Mouse (Mus musculus): ENCODE measurements around the gene Canx. TPM values are rescaled to one million over a fixed set of nuclear protein-coding genes. Genes with fewer than 3 reads are reported as not detected.
"Not testable (repeated sequence)": the region's sequence is repeated elsewhere in the genome, so short reads cannot be mapped to it uniquely, and the experiment has no call there.

Canx gene
- polyA plus RNA-seq, 1 experiment: 159 TPM

GRCm38 (mm10) chr11:50319343-50319742 lies 6.1 kb downstream of the Canx start:
- not testable (repeated sequence) for H3K27ac ChIP-seq (replicated peaks; ENCODE audit: low read depth, low read length); H3K4me1 ChIP-seq (ENCODE audit: control insufficient read depth, insufficient read depth, insufficient read length, low read length); H3K4me3 ChIP-seq (ENCODE audit: insufficient read depth, low read depth, low read length)

- Histone ChIP-seq H3K27ac (replicated peaks; ENCODE audit: low read depth, low read length) (no peak overlapping the region), H3K4me3 (ENCODE audit: insufficient read depth, low read depth, low read length) (no peak overlapping the region), H3K4me1 (ENCODE audit: control insufficient read depth, insufficient read depth, insufficient read length, low read length) (no peaks in the 10 kb centered on the region)
Measured at GRCm38 (mm10) chr11:50312803-50313202, 12.7 kb downstream of the Canx start.

- no peak overlapping the region for H3K4me3 ChIP-seq (ENCODE audit: insufficient read depth, low read depth, low read length)
- no peaks in the 10 kb centered on the region for H3K4me1 ChIP-seq (ENCODE audit: control insufficient read depth, insufficient read depth, insufficient read length, low read length)
- no peak overlapping the region for H3K27ac ChIP-seq (replicated peaks; ENCODE audit: low read depth, low read length)
Measured at GRCm38 (mm10) chr11:50303406-50303805, 22.1 kb downstream of the Canx start.

- peaks cover 9% of the 10 kb centered on the region; the same call in 1 of the 2 replicates for H3K4me1 ChIP-seq (ENCODE audit: control insufficient read depth, insufficient read depth, insufficient read length, low read length)
- H3K4me3 ChIP-seq (ENCODE audit: insufficient read depth, low read depth, low read length): peak within 1 kb of the TSS; percentile 93
- peak within 1 kb of the TSS; percentile 86 for H3K27ac ChIP-seq (replicated peaks; ENCODE audit: low read depth, low read length)
Measured at GRCm38 (mm10) chr11:50292190-50292855, 33.1 kb downstream of the Canx start, which contains the start of gene Maml1. Gene Maml1 (minus strand): TSS chr11:50292311.

- H3K4me3 ChIP-seq (ENCODE audit: insufficient read depth, low read depth, low read length): peak overlapping the region; percentile 93
- peak overlapping the region; percentile 86 for H3K27ac ChIP-seq (replicated peaks; ENCODE audit: low read depth, low read length)
Measured at GRCm38 (mm10) chr11:50291321-50292165, 33.9 kb downstream of the Canx start.

GRCm38 (mm10) chr11:50290486-50291225 lies 34.8 kb downstream of the Canx start:
- H3K27ac ChIP-seq (replicated peaks; ENCODE audit: low read depth, low read length): peak overlapping the region; percentile 86
- peaks cover 10% of the 10 kb centered on the region for H3K4me1 ChIP-seq (ENCODE audit: control insufficient read depth, insufficient read depth, insufficient read length, low read length)
- peak overlapping the region; percentile 93 for H3K4me3 ChIP-seq (ENCODE audit: insufficient read depth, low read depth, low read length)

More at GRCm38 (mm10) chr11:50291321-50292165, 33.9 kb downstream of the Canx start:
- peaks cover 10% of the 10 kb centered on the region for H3K4me1 ChIP-seq (ENCODE audit: control insufficient read depth, insufficient read depth, insufficient read length, low read length)

- no peak overlapping the region for H3K4me3 ChIP-seq (ENCODE audit: insufficient read depth, low read depth, low read length)
- 0 out of 2 replicates have a peak overlapping the region, but pooled peaks have one; percentile 30 for H3K27ac ChIP-seq (replicated peaks; ENCODE audit: low read depth, low read length)
- H3K4me1 ChIP-seq (ENCODE audit: control insufficient read depth, insufficient read depth, insufficient read length, low read length): peaks cover 10% of the 10 kb centered on the region
Measured at GRCm38 (mm10) chr11:50286428-50286827, 39.0 kb downstream of the Canx start.

- peaks cover 10% of the 10 kb centered on the region for H3K4me1 ChIP-seq (ENCODE audit: control insufficient read depth, insufficient read depth, insufficient read length, low read length)
- H3K27ac ChIP-seq (replicated peaks; ENCODE audit: low read depth, low read length): 0 out of 2 replicates have a peak overlapping the region, but pooled peaks have one; percentile 8
- H3K4me3 ChIP-seq (ENCODE audit: insufficient read depth, low read depth, low read length): no peak overlapping the region
Measured at GRCm38 (mm10) chr11:50285696-50286095, 39.8 kb downstream of the Canx start.

- Histone ChIP-seq H3K4me3 (ENCODE audit: insufficient read depth, low read depth, low read length) (no peak overlapping the region), H3K27ac (replicated peaks; ENCODE audit: low read depth, low read length) (no peak overlapping the region), H3K4me1 (ENCODE audit: control insufficient read depth, insufficient read depth, insufficient read length, low read length) (peaks cover 7% of the 10 kb centered on the region)
Measured at GRCm38 (mm10) chr11:50285263-50285662, 40.2 kb downstream of the Canx start.

GRCm38 (mm10) chr11:50280053-50280452 lies 45.4 kb downstream of the Canx start:
- Histone ChIP-seq H3K4me1 (ENCODE audit: control insufficient read depth, insufficient read depth, insufficient read length, low read length) (peaks cover 6% of the 10 kb centered on the region), H3K4me3 (ENCODE audit: insufficient read depth, low read depth, low read length) (no peak overlapping the region), H3K27ac (replicated peaks; ENCODE audit: low read depth, low read length) (no peak overlapping the region)

GRCm38 (mm10) chr11:50279005-50279404 lies 46.5 kb downstream of the Canx start:
- no peak overlapping the region for H3K4me3 ChIP-seq (ENCODE audit: insufficient read depth, low read depth, low read length)
- no peak overlapping the region for H3K27ac ChIP-seq (replicated peaks; ENCODE audit: low read depth, low read length)
- H3K4me1 ChIP-seq (ENCODE audit: control insufficient read depth, insufficient read depth, insufficient read length, low read length): peaks cover 8% of the 10 kb centered on the region

GRCm38 (mm10) chr11:50277706-50278105 lies 47.8 kb downstream of the Canx start:
- no peak overlapping the region for H3K4me3 ChIP-seq (ENCODE audit: insufficient read depth, low read depth, low read length)
- H3K27ac ChIP-seq (replicated peaks; ENCODE audit: low read depth, low read length): no peak overlapping the region
- peaks cover 8% of the 10 kb centered on the region for H3K4me1 ChIP-seq (ENCODE audit: control insufficient read depth, insufficient read depth, insufficient read length, low read length)

GRCm38 (mm10) chr11:50277025-50277424 lies 48.4 kb downstream of the Canx start:
- Histone ChIP-seq H3K4me1 (ENCODE audit: control insufficient read depth, insufficient read depth, insufficient read length, low read length) (peaks cover 8% of the 10 kb centered on the region), H3K27ac (replicated peaks; ENCODE audit: low read depth, low read length) (no peak overlapping the region)

GRCm38 (mm10) chr11:50275568-50276151 lies 49.8 kb downstream of the Canx start:
- Histone ChIP-seq H3K27ac (replicated peaks; ENCODE audit: low read depth, low read length) (no peak overlapping the region; the same call in 1 of the 2 replicates), H3K4me3 (ENCODE audit: insufficient read depth, low read depth, low read length) (no peak overlapping the region), H3K4me1 (ENCODE audit: control insufficient read depth, insufficient read depth, insufficient read length, low read length) (peaks cover 12% of the 10 kb centered on the region)

More at GRCm38 (mm10) chr11:50277025-50277424, 48.4 kb downstream of the Canx start:
- no peak overlapping the region for H3K4me3 ChIP-seq (ENCODE audit: insufficient read depth, low read depth, low read length)
